Mouse (Mus musculus): ENCODE results near the gene Jagn1. TPM values are rescaled to one million over a fixed set of nuclear protein-coding genes. Genes with fewer than 3 reads are reported as not detected.

Gene Jagn1
- polyA plus RNA-seq, 1 experiment from 2014 or later = 69.2 TPM

GRCm38 (mm10) chr6:113418441-113419198 lies 23.7 kb upstream of the Jagn1 start:
- DNase-seq (ENCODE audit: low spot score) (no peak), ATAC-seq (ENCODE audit: low FRiP score, low TSS enrichment) (peak; percentile 60)
- H3K4me3 ChIP-seq (ENCODE audit: low read depth, low read length) = peak overlapping the region; percentile 57
- TF ChIP-seq EP300 (optimal IDR thresholded peaks at IDR 0.05) (no peak), CTCF (IDR thresholded peaks at IDR 0.05; ENCODE audit: low read depth) (no peak)
- H3K4me1 ChIP-seq (replicated peaks; ENCODE audit: control insufficient read depth, insufficient read depth) = peaks cover 3% of the 10 kb centered on the region; the same call in 1 of the 2 replicates
- WGBS = 10% methylated on average over 16 of the region's 16 CpGs
- H3K36me3 ChIP-seq (ENCODE audit: control insufficient read depth, insufficient read depth, low read length) = no peaks in the 10 kb centered on the region
- H3K9ac ChIP-seq (ENCODE audit: low read length) = peak overlapping the region; percentile 66
- no peaks in the 10 kb centered on the region for H3K27me3 ChIP-seq (ENCODE audit: control insufficient read depth, insufficient read depth, low read length)
- H3K27ac ChIP-seq (replicated peaks) = peak overlapping the region; percentile 8; the same call in 1 of the 2 replicates
- H3K9me3 ChIP-seq (ENCODE audit: control insufficient read depth, low read length) = no peaks in the 10 kb centered on the region
- peak overlapping the region; percentile 74 for H3K4me2 ChIP-seq (replicated peaks; ENCODE audit: low read depth)

- Histone ChIP-seq H3K27me3 (ENCODE audit: control insufficient read depth, insufficient read depth, low read length) (no peaks in the 10 kb centered on the region), H3K4me3 (ENCODE audit: low read depth, low read length) (peak within 1 kb of the TSS; percentile 57), H3K4me1 (replicated peaks; ENCODE audit: control insufficient read depth, insufficient read depth) (peaks cover 3% of the 10 kb centered on the region; the same call in 1 of the 2 replicates), H3K9me3 (ENCODE audit: control insufficient read depth, low read length) (no peaks in the 10 kb centered on the region), H3K36me3 (ENCODE audit: control insufficient read depth, insufficient read depth, low read length) (no peaks in the 10 kb centered on the region), H3K9ac (ENCODE audit: low read length) (peak within 1 kb of the TSS; percentile 66), H3K4me2 (replicated peaks; ENCODE audit: low read depth) (peak within 1 kb of the TSS; percentile 74), H3K27ac (replicated peaks) (peak within 1 kb of the TSS; percentile 8; the same call in 1 of the 2 replicates)
- ATAC-seq (ENCODE audit: low FRiP score, low TSS enrichment) = peak; percentile 97
- WGBS = under 1% methylated on average over 25 of the region's 25 CpGs
- DNase-seq (ENCODE audit: low spot score) = peak; percentile 96
- TF ChIP-seq EP300 (optimal IDR thresholded peaks at IDR 0.05) (no peak), CTCF (IDR thresholded peaks at IDR 0.05; ENCODE audit: low read depth) (no peak)
These were observed 23.2 kb upstream of the Jagn1 start, which contains the start of gene Rpusd3 for GRCm38 (mm10) chr6:113419199-113419587. TSS of gene Rpusd3 (minus strand) at chr6:113419340.

- Histone ChIP-seq H3K9me3 (ENCODE audit: control insufficient read depth, low read length) (no peaks in the 10 kb centered on the region), H3K4me3 (ENCODE audit: low read depth, low read length) (no peak overlapping the region), H3K27ac (replicated peaks) (no peak overlapping the region), H3K4me1 (replicated peaks; ENCODE audit: control insufficient read depth, insufficient read depth) (peaks cover 3% of the 10 kb centered on the region; the same call in 1 of the 2 replicates), H3K27me3 (ENCODE audit: control insufficient read depth, insufficient read depth, low read length) (no peaks in the 10 kb centered on the region), H3K9ac (ENCODE audit: low read length) (no peak overlapping the region), H3K36me3 (ENCODE audit: control insufficient read depth, insufficient read depth, low read length) (no peaks in the 10 kb centered on the region), H3K4me2 (replicated peaks; ENCODE audit: low read depth) (no peak overlapping the region)
- DNase-seq (ENCODE audit: low spot score) (no peak), ATAC-seq (ENCODE audit: low FRiP score, low TSS enrichment) (no peak)
- 66% methylated on average over 4 of the region's 4 CpGs for WGBS
- TF ChIP-seq EP300 (optimal IDR thresholded peaks at IDR 0.05) (no peak), CTCF (IDR thresholded peaks at IDR 0.05; ENCODE audit: low read depth) (no peak)
These were observed 19.4 kb upstream of the Jagn1 start for GRCm38 (mm10) chr6:113423000-113423399.

GRCm38 (mm10) chr6:113424187-113424586 lies 18.2 kb upstream of the Jagn1 start:
- no peak overlapping the region for H3K4me2 ChIP-seq (replicated peaks; ENCODE audit: low read depth)
- H3K27me3 ChIP-seq (ENCODE audit: control insufficient read depth, insufficient read depth, low read length) = no peaks in the 10 kb centered on the region
- ATAC-seq (ENCODE audit: low FRiP score, low TSS enrichment) (no peak), DNase-seq (ENCODE audit: low spot score) (no peak)
- no peaks in the 10 kb centered on the region for H3K9me3 ChIP-seq (ENCODE audit: control insufficient read depth, low read length)
- no peak overlapping the region for H3K27ac ChIP-seq (replicated peaks)
- H3K4me1 ChIP-seq (replicated peaks; ENCODE audit: control insufficient read depth, insufficient read depth) = no peaks in the 10 kb centered on the region
- H3K36me3 ChIP-seq (ENCODE audit: control insufficient read depth, insufficient read depth, low read length) = no peaks in the 10 kb centered on the region
- H3K9ac ChIP-seq (ENCODE audit: low read length) = no peak overlapping the region
- H3K4me3 ChIP-seq (ENCODE audit: low read depth, low read length) = no peak overlapping the region
- TF ChIP-seq CTCF (IDR thresholded peaks at IDR 0.05; ENCODE audit: low read depth) (no peak), EP300 (optimal IDR thresholded peaks at IDR 0.05) (no peak)
- WGBS = 74% methylated on average over 7 of the region's 7 CpGs

GRCm38 (mm10) chr6:113426696-113427095 lies 15.7 kb upstream of the Jagn1 start:
- ATAC-seq (ENCODE audit: low FRiP score, low TSS enrichment) (no peak), DNase-seq (ENCODE audit: low spot score) (no peak)
- Histone ChIP-seq H3K9ac (ENCODE audit: low read length) (no peak overlapping the region), H3K36me3 (ENCODE audit: control insufficient read depth, insufficient read depth, low read length) (no peaks in the 10 kb centered on the region), H3K9me3 (ENCODE audit: control insufficient read depth, low read length) (no peaks in the 10 kb centered on the region), H3K27me3 (ENCODE audit: control insufficient read depth, insufficient read depth, low read length) (no peaks in the 10 kb centered on the region), H3K4me1 (replicated peaks; ENCODE audit: control insufficient read depth, insufficient read depth) (no peaks in the 10 kb centered on the region), H3K4me2 (replicated peaks; ENCODE audit: low read depth) (no peak overlapping the region), H3K4me3 (ENCODE audit: low read depth, low read length) (no peak overlapping the region), H3K27ac (replicated peaks) (no peak overlapping the region)
- WGBS = 86% methylated on average over 4 of the region's 4 CpGs
- no peak for TF ChIP-seq EP300 (optimal IDR thresholded peaks at IDR 0.05)
- TF ChIP-seq CTCF (IDR thresholded peaks at IDR 0.05; ENCODE audit: low read depth) = no peak

GRCm38 (mm10) chr6:113427397-113427796 lies 15.0 kb upstream of the Jagn1 start:
- 59% methylated on average over 3 of the region's 3 CpGs for WGBS
- ATAC-seq (ENCODE audit: low FRiP score, low TSS enrichment) = peak; percentile 30; the same call in 1 of the 2 replicates
- peak; percentile 70 for DNase-seq (ENCODE audit: low spot score)

More at GRCm38 (mm10) chr6:113427397-113427796, 15.0 kb upstream of the Jagn1 start:
- no peak overlapping the region for H3K4me2 ChIP-seq (replicated peaks; ENCODE audit: low read depth)
- TF ChIP-seq EP300 (optimal IDR thresholded peaks at IDR 0.05) (no peak), CTCF (IDR thresholded peaks at IDR 0.05; ENCODE audit: low read depth) (peak; percentile 83)
- H3K4me1 ChIP-seq (replicated peaks; ENCODE audit: control insufficient read depth, insufficient read depth) = no peaks in the 10 kb centered on the region
- H3K9me3 ChIP-seq (ENCODE audit: control insufficient read depth, low read length) = no peaks in the 10 kb centered on the region
- H3K27ac ChIP-seq (replicated peaks) = no peak overlapping the region
- no peak overlapping the region for H3K9ac ChIP-seq (ENCODE audit: low read length)
- no peaks in the 10 kb centered on the region for H3K36me3 ChIP-seq (ENCODE audit: control insufficient read depth, insufficient read depth, low read length)
- H3K4me3 ChIP-seq (ENCODE audit: low read depth, low read length) = no peak overlapping the region
- no peaks in the 10 kb centered on the region for H3K27me3 ChIP-seq (ENCODE audit: control insufficient read depth, insufficient read depth, low read length)
